Comparison of ENCODE assay signal across 8 mouse cellular contexts in genomic region chr4:119814185-119815132, GRCm38 (mm10).
DNase-seq lines count a peak whose midpoint lies in the region; ATAC-seq and TF ChIP-seq lines count a peak whose summit lies in the region.

No protein-coding gene starts in this region.

- H3K36me3 ChIP-seq in E14TG2a.4 (ENCODE audit: insufficient read depth, low read length) = no peaks in the 10 kb centered on the region
- no peaks in the 10 kb centered on the region for H3K36me3 ChIP-seq in embryonic facial prominence, embryonic 14.5 days (ENCODE audit: control insufficient read depth, insufficient read depth, low read length)
- H3K36me3 ChIP-seq in hindbrain, embryonic 12.5 days = no peaks in the 10 kb centered on the region
- H3K36me3 ChIP-seq in midbrain, embryonic 15.5 days (replicated peaks) = no peaks in the 10 kb centered on the region

- peaks cover 12% of the 10 kb centered on the region for H3K27me3 ChIP-seq in E14TG2a.4 (ENCODE audit: insufficient read depth, low read length)
- H3K27me3 ChIP-seq in embryonic facial prominence, embryonic 14.5 days (replicated peaks; ENCODE audit: control insufficient read depth, insufficient read depth, low read length) = peaks cover 26% of the 10 kb centered on the region
- peaks cover 39% of the 10 kb centered on the region for H3K27me3 ChIP-seq in hindbrain, embryonic 12.5 days
- no peaks in the 10 kb centered on the region for H3K27me3 ChIP-seq in midbrain, embryonic 15.5 days (replicated peaks)

- intact Hi-C loops in left cerebral cortex, postnatal 10 days (cut with DNase I) = loop anchor here (5.0 to 10.0 kb wide), 3 partner anchors 77 to 290 kb away; no protein-coding TSS in a partner anchor

- 3% methylated on average over 41 of the region's 47 CpGs for WGBS in embryonic facial prominence, embryonic 14.5 days
- 1% methylated on average over 47 of the region's 47 CpGs for WGBS in hindbrain, embryonic 12.5 days
- under 1% methylated on average over 47 of the region's 47 CpGs for WGBS in midbrain, embryonic 15.5 days

- H3K9me3 ChIP-seq in E14TG2a.4 (ENCODE audit: low read length) = no peaks in the 10 kb centered on the region
- H3K9me3 ChIP-seq in embryonic facial prominence, embryonic 14.5 days (ENCODE audit: control insufficient read depth, low read length) = no peaks in the 10 kb centered on the region
- H3K9me3 ChIP-seq in hindbrain, embryonic 12.5 days (replicated peaks) = no peaks in the 10 kb centered on the region
- no peaks in the 10 kb centered on the region for H3K9me3 ChIP-seq in midbrain, embryonic 15.5 days

- TF ChIP-seq CTCF in E14TG2a.4 (conservative IDR thresholded peaks at IDR 0.05; ENCODE audit: low read length) = no peak

- no peak overlapping the region for H3K27ac ChIP-seq in embryonic facial prominence, embryonic 14.5 days (replicated peaks; ENCODE audit: low read depth, low read length)
- H3K27ac ChIP-seq in hindbrain, embryonic 12.5 days = peak overlapping the region; percentile 78
- H3K27ac ChIP-seq in midbrain, embryonic 15.5 days = peak overlapping the region; percentile 88

- H3K4me2 ChIP-seq in embryonic facial prominence, embryonic 14.5 days (ENCODE audit: low read depth, low read length) = peak overlapping the region; percentile 70
- H3K4me2 ChIP-seq in hindbrain, embryonic 12.5 days (replicated peaks) = peak overlapping the region; percentile 92
- H3K4me2 ChIP-seq in midbrain, embryonic 15.5 days = peak overlapping the region; percentile 63

- H3K9ac ChIP-seq in embryonic facial prominence, embryonic 14.5 days (ENCODE audit: low read depth, low read length) = peak overlapping the region; percentile 39
- H3K9ac ChIP-seq in hindbrain, embryonic 12.5 days = peak overlapping the region; percentile 71
- peak overlapping the region; percentile 63 for H3K9ac ChIP-seq in midbrain, embryonic 15.5 days

- H3K4me3 ChIP-seq in E14TG2a.4 (replicated peaks; ENCODE audit: low read length) = peak overlapping the region; percentile 75
- peak overlapping the region; percentile 45 for H3K4me3 ChIP-seq in embryonic facial prominence, embryonic 14.5 days (ENCODE audit: low read depth, low read length)
- peak overlapping the region; percentile 58 for H3K4me3 ChIP-seq in hindbrain, embryonic 12.5 days
- peak overlapping the region; percentile 54 for H3K4me3 ChIP-seq in midbrain, embryonic 15.5 days

- ATAC-seq in embryonic facial prominence, embryonic 14.5 days (ENCODE audit: low read depth) = 0 out of 2 replicates have a peak, but pooled peaks have one; percentile 24
- ATAC-seq in hindbrain, embryonic 12.5 days (ENCODE audit: low FRiP score) = peak; percentile 49
- peak; percentile 78 for ATAC-seq in midbrain, embryonic 15.5 days (replicated peaks)

- H3K4me1 ChIP-seq in E14TG2a.4 (replicated peaks; ENCODE audit: low read depth, low read length) = peaks cover 45% of the 10 kb centered on the region
- peaks cover 6% of the 10 kb centered on the region; the same call in 1 of the 2 replicates for H3K4me1 ChIP-seq in embryonic facial prominence, embryonic 14.5 days (ENCODE audit: control insufficient read depth, insufficient read depth, low read length)
- H3K4me1 ChIP-seq in hindbrain, embryonic 12.5 days = peaks cover 42% of the 10 kb centered on the region
- peaks cover 35% of the 10 kb centered on the region for H3K4me1 ChIP-seq in midbrain, embryonic 15.5 days

- peak; percentile 60 for DNase-seq in R1 (ENCODE audit: low read depth, low spot score)
- DNase-seq in embryonic facial prominence, embryonic 14.5 days (ENCODE audit: low spot score) = peak; percentile 51
- DNase-seq in left cerebral cortex, postnatal 10 days (ENCODE audit: extremely low spot score in 1 of 2, low spot score in 2 of 2) = peak; percentile 56 to 60
- DNase-seq in ovary, postnatal 14 days (ENCODE audit: low spot score) = no peak
- no peak for DNase-seq in ovary, adult 18-20 months (ENCODE audit: low spot score)

Comparison
In these comparisons a context has a peak if more than half of its experiments do, and no peak if none do; other contexts are left out.
1. DNase-seq: peak in R1 (single experiment), embryonic facial prominence, embryonic 14.5 days (single experiment) and left cerebral cortex, postnatal 10 days (2 of 2); none in ovary, postnatal 14 days (single experiment) and ovary, adult 18-20 months (single experiment).
2. ATAC-seq: peak in every context shown above with its lines; median percentile 78 in midbrain, embryonic 15.5 days; 49 in hindbrain, embryonic 12.5 days; 24 in embryonic facial prominence, embryonic 14.5 days.
3. Peak in every context shown above with its lines, with median percentiles within 50 percentile points of each other: H3K4me3 ChIP-seq, H3K4me2 ChIP-seq and H3K9ac ChIP-seq.